Mouse (Mus musculus): ENCODE measurements around the gene Krtap9-5.

Krtap9-5 gene

GRCm38 (mm10) chr11:99948175-99948574 lies at the start of gene Krtap9-5:
Krtap9-5 (plus strand) TSS chr11:99948475.
- DNase-seq (ENCODE audit: low spot score in 2 of 2): no peak

DNA sequence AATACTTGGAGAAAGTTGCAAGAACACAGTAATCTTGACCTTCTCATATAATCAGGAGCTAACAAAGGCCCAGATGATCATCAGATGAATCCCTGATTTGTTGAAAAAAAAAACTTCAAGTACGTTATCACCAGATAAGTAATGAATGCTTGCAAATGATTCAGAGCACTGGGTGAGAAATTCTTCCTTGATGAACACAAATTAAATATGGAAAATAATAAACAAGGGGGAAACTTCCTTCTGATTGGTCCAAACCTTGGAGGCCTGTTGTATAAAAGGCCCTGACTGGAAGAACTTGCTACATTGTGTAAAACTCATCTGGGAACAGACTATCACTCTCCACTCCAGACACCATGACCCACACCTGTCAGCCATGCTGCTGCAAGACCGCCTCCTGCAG lies 40.7 kb upstream of the Krtap9-5 start, which contains the start of gene Krtap31-1:
Krtap31-1 (plus strand) TSS at position 301 of the 400 bp plus-strand sequence.
- DNase-seq (ENCODE audit: low spot score in 2 of 2): no peak

- DNase-seq (ENCODE audit: low spot score in 2 of 2): no peak
Measured at GRCm38 (mm10) chr11:99914451-99914850, 33.8 kb upstream of the Krtap9-5 start, which contains the start of gene Gm11565. Gm11565 (plus strand) TSS chr11:99914751.

- DNase-seq (ENCODE audit: low spot score in 2 of 2): no peak
Measured at GRCm38 (mm10) chr11:99935991-99936390, 12.3 kb upstream of the Krtap9-5 start, which contains the start of gene Krtap31-2. Krtap31-2 (plus strand) TSS chr11:99936291.

DNA sequence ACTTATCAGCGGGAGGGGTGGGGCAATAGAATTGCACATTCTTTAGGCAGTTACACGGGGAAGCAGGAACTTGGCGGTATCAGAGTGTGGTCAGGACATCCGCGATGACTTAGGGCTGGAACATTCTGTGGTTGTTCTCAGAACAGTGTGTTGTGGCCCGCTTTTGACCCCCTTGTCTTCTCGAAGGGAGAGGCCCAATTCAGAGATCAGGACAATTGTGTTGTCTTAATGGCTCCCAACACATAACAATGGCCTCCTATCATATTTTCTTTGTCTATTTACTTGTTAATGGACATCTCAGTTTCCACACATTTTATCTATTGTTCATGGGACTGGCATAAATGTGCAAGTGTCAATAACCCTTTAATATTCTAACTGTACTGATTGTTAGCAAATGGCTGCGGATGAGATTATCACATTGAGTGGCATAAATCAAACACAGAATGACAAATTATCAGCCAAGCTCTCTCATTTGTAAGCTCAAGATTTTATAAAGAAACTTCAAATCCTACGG lies 10.5 kb upstream of the Krtap9-5 start:
- DNase-seq (ENCODE audit: low spot score in 2 of 2): no peak

DNA sequence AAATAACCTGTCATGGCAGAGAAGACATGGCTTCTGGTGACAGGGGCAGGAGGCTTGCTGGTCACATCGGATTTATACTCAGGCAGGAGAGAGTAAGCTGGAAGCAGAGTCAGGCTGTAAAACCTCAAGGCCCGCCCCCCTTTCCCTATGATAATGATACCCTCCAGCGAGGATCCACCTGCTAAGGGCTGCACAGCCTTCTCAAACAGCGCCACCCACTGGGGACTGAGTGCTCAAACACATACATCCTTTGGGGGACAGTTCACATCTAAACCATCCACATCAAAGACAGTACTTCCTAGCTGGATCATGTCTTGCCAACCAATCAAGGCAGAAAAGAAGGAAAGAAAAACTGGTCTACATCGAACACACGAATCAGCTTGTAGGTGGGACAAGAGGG lies 15.9 kb downstream of the Krtap9-5 start:
- no peak for DNase-seq (ENCODE audit: low spot score in 2 of 2)

- no peak for DNase-seq (ENCODE audit: low spot score in 2 of 2)
Measured at GRCm38 (mm10) chr11:99965961-99966360, 17.7 kb downstream of the Krtap9-5 start.

- DNase-seq (ENCODE audit: low spot score in 2 of 2): no peak
Measured at GRCm38 (mm10) chr11:99978953-99979352, 30.7 kb downstream of the Krtap9-5 start, which contains the start of gene Krtap29-1. Krtap29-1 (minus strand) TSS chr11:99979053.

DNA sequence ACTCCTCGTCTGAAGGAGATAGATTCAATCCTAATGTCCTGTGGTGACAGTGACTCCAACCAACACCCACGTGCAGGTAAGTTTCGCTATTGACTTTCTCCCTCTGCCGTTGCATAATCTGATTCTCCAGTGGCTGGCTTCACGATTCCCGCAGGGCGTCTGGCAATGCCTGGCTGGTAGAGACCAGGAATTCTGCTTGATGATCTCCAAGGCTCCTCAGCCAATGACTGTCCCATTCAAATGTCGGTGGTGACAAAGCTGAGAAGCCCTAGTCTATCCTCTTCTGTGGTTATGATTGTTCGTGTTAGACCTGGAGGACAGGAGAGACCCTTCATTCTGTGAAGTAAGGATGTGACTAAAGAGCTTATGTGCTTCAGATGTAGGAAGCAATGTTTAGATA lies 34.5 kb downstream of the Krtap9-5 start:
- no peak for DNase-seq (ENCODE audit: low spot score in 2 of 2)

GRCm38 (mm10) chr11:99983442-99983841 lies 35.2 kb downstream of the Krtap9-5 start:
- no peak for DNase-seq (ENCODE audit: low spot score in 2 of 2)

- no peak for DNase-seq (ENCODE audit: low spot score in 2 of 2)
Measured at GRCm38 (mm10) chr11:99985291-99986092, 37.2 kb downstream of the Krtap9-5 start.

DNA sequence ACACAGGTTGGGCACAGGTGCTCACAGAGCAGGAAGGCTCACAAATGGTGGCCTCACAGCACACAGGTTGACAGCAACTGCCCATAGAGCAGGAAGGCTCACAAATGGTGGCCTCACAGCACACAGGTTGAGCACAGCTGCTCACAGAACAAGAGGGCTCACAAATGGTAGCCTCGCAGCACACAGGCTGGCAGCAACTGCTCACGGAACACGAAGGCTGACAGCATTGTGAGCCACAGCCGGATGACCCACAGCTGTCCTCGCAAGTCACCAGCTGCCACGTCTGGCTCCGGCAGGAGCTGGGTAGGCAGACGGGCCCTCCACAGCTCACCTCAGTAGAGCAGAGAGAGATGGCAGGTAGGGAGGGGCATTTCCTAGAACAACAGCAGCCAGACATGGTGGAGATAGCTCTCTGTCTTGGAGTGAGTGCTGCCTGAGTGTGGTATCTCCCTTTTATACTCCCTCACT lies 37.9 kb downstream of the Krtap9-5 start, which contains the start of gene Krtap16-1:
Krtap16-1 (minus strand) TSS at position 418 of the 468 bp plus-strand sequence.
- DNase-seq (ENCODE audit: low spot score in 2 of 2): no peak

GRCm38 (mm10) chr11:99988530-99988929 lies 40.3 kb downstream of the Krtap9-5 start:
- no peak for DNase-seq (ENCODE audit: low spot score in 2 of 2)

DNA sequence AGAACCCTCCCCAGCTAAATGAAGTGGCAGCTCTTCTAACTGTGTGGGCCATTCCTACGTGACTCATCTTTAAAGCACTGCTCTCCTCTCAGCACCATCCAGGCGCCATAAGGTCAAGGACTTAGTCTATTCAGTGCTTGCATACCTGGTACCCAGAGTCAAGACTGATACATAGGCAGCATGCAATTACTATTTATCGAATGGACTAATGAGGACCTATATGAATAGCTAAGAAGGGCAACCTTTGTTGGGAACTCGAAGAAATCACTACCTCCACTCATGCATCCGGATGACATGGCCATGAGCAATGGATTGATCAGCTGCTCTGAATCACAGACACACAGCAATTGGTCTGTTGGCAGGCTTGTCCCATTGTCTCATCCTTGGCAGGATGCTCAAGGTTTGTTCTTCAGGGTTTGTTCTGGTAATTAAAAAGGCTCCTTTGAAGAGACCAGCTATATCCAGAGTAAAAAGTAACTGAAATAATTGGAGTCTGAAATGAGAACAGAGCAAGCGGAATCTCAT lies 41.7 kb downstream of the Krtap9-5 start:
- DNase-seq (ENCODE audit: low spot score in 2 of 2): no peak

DNA sequence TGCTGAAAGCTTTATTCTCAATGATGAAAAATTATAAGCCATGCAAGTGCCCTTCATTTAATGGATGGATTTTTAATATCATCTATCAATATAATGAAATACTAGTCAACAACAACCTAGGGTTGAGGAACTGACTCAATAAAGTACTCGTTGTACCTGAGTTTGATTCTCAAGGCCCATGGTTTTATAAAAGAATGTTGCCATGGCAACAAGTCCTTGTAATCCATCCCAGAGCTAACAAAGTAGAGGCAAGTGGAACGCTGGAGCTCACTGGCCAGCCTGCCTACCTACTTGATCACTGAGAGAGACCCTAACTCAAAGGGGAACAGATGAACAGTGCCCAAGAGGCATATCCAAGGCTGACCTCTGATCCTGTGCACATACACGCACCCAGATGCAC lies 42.3 kb downstream of the Krtap9-5 start:
- no peak for DNase-seq (ENCODE audit: low spot score in 2 of 2)

DNA sequence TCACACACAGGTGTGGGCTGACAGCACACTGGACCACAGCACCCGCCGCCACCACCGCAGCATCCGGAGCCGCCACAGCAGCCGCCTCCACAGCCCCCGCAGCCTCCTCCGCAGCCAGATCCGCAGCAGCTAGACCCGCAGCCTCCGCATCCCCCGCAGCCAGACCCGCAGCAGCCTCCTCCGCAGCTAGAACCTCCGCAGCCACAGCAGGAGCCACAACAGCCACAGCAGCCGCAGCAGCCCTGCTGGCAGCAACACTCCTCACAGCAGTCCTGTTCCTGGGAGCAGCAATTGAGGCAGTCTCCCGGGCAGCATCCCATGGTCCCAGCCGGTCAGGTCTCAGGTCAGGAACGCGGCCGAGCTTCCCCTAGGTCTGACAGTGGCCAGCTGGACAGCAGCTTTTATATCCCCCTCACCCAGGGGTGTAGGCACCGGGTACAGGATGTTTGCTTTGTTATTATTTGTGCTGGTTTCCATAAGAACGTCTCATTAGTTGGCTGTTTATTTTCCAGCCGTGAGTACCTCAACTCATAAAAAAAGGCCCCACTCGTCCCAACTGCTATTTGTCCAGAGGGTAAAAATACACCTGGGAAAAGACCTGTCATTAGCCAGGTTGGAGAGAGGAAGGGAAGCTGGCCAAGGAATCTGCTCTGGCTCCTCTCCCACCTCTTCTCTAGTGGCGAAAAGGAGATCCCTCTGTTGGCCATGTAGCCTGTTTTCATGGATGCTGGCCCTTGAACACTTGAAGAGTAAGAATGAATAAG lies 45.5 kb downstream of the Krtap9-5 start, which contains the start of gene Krtap17-1:
Krtap17-1 (minus strand) TSS at position 375 of the 764 bp plus-strand sequence.
- DNase-seq (ENCODE audit: low spot score in 2 of 2): no peak

- no peak for DNase-seq (ENCODE audit: low spot score in 2 of 2)
Measured at GRCm38 (mm10) chr11:99994384-99994661, 46.0 kb downstream of the Krtap9-5 start.

- DNase-seq (ENCODE audit: low spot score in 2 of 2): no peak
Measured at GRCm38 (mm10) chr11:99999091-99999490, 50.8 kb downstream of the Krtap9-5 start.
